Mouse (Mus musculus) embryo, embryonic 10 days (tissue): Measurements from ENCODE around the gene Gm39115.
A peak's percentile ranks its signal among the peaks of the same experiment; 100 is the strongest.
"Not testable (repeated sequence)": the region's sequence is repeated elsewhere in the genome, so short reads cannot be mapped to it uniquely, and the experiment has no call there.

Source experiments
- DNase-seq: peaks from one replicate; pipeline ENCODE4 v3.0.0-alpha.2; 2015; ENCODE audit warnings: low spot score

Gene Gm39115

GRCm38 (mm10) chr7:142135934-142136333, at the start of gene Gm39115:
Gene Gm39115, minus strand, starts transcription at chr7:142136034.
- DNase-seq: not testable (repeated sequence)

- no peak for DNase-seq
Observed at GRCm38 (mm10) chr7:142181021-142181420, 45.2 kb upstream of the Gm39115 start.

- DNase-seq: no peak
Observed at GRCm38 (mm10) chr7:142178685-142179084, 42.9 kb upstream of the Gm39115 start.

GRCm38 (mm10) chr7:142175905-142176304, 40.1 kb upstream of the Gm39115 start, which contains the start of gene Krtap5-2:
Gene Krtap5-2, minus strand, starts transcription at chr7:142176005.
- DNase-seq: not testable (repeated sequence)

- peak; percentile 74 for DNase-seq
Observed at GRCm38 (mm10) chr7:142169836-142170235, 34.0 kb upstream of the Gm39115 start.

GRCm38 (mm10) chr7:142165639-142166038, 29.8 kb upstream of the Gm39115 start, which contains the start of gene Gm4553:
Gene Gm4553, minus strand, starts transcription at chr7:142165739.
- not testable (repeated sequence) for DNase-seq

GRCm38 (mm10) chr7:142159366-142159765, 23.5 kb upstream of the Gm39115 start:
- DNase-seq: no peak

- DNase-seq: not testable (repeated sequence)
Observed at GRCm38 (mm10) chr7:142157013-142157412, 21.2 kb upstream of the Gm39115 start, which contains the start of gene Gm29735. Gene Gm29735, minus strand, starts transcription at chr7:142157113.

- no peak for DNase-seq
Observed at GRCm38 (mm10) chr7:142155308-142155707, 19.5 kb upstream of the Gm39115 start.

- no peak for DNase-seq
Observed at GRCm38 (mm10) chr7:142152191-142152590, 16.4 kb upstream of the Gm39115 start.

GRCm38 (mm10) chr7:142148633-142149032, 12.8 kb upstream of the Gm39115 start:
- DNase-seq: no peak

- peak; percentile 85 for DNase-seq
Observed at GRCm38 (mm10) chr7:142146033-142146432, 10.2 kb upstream of the Gm39115 start.

GRCm38 (mm10) chr7:142145413-142145940, 9.6 kb upstream of the Gm39115 start:
- no peak for DNase-seq

GRCm38 (mm10) chr7:142144507-142144906, 8.7 kb upstream of the Gm39115 start, which contains the start of gene Gm45337:
Gene Gm45337, minus strand, starts transcription at chr7:142144607.
- no peak for DNase-seq

- DNase-seq: not testable (repeated sequence)
Observed at GRCm38 (mm10) chr7:142143506-142144010, 7.7 kb upstream of the Gm39115 start.

GRCm38 (mm10) chr7:142140696-142141095, 4.9 kb upstream of the Gm39115 start:
- DNase-seq: no peak

- DNase-seq: peak; percentile 28
Observed at GRCm38 (mm10) chr7:142134206-142134995, 1.4 kb downstream of the Gm39115 start.

- no peak for DNase-seq
Observed at GRCm38 (mm10) chr7:142128843-142129242, 7.0 kb downstream of the Gm39115 start.

- DNase-seq: not testable (repeated sequence)
Observed at GRCm38 (mm10) chr7:142120629-142121028, 15.2 kb downstream of the Gm39115 start, which contains the start of gene Gm45618. Gene Gm45618, minus strand, starts transcription at chr7:142120729.

GRCm38 (mm10) chr7:142119632-142120031, 16.2 kb downstream of the Gm39115 start:
- peak; percentile 62 for DNase-seq

- no peak for DNase-seq
Observed at GRCm38 (mm10) chr7:142104747-142105146, 31.1 kb downstream of the Gm39115 start.

- peak; percentile 94 for DNase-seq
Observed at GRCm38 (mm10) chr7:142097776-142098175, 38.1 kb downstream of the Gm39115 start.

GRCm38 (mm10) chr7:142096701-142097100, 39.1 kb downstream of the Gm39115 start:
- no peak for DNase-seq
